Mouse (Mus musculus) cortical plate, adult 2 months (tissue): Measurements from ENCODE around the gene Polr2b. TPM values are rescaled to one million over a fixed set of nuclear protein-coding genes. Genes with fewer than 3 reads are reported as not detected.

ENCODE experiments used
- H3K27ac ChIP-seq: fragments of 200-500 bp; 2 replicates; pipeline ENCODE4 v1.5.1; 2012; ENCODE audit warnings: low read length, control low read depth, inconsistent platforms; ENCODE audit not compliant: insufficient read depth
- H3K4me1 ChIP-seq: fragments of 200-500 bp; 2 replicates; pipeline ENCODE4 v1.6.1; 2011; ENCODE audit warnings: low read length; ENCODE audit not compliant: control insufficient read depth, insufficient read depth
- H3K4me3 ChIP-seq: fragments of 200-500 bp; 2 replicates; pipeline ENCODE4 v1.5.1; 2011; ENCODE audit warnings: mild to moderate bottlenecking, low read length, control low read depth; ENCODE audit not compliant: insufficient read depth
- CTCF ChIP-seq: fragments of 200-500 bp; IDR thresholded peaks from 2 replicates; pipeline ENCODE4 v1.5.1; 2011; ENCODE audit warnings: mild to moderate bottlenecking, control low read depth, low read length; ENCODE audit not compliant: insufficient read depth; ENCODE audit errors: extremely low read depth
- POLR2A ChIP-seq: fragments of 200-500 bp; IDR thresholded peaks from 2 replicates; pipeline ENCODE4 v1.6.1; 2011; ENCODE audit warnings: mild to moderate bottlenecking, low read length, control low read depth; ENCODE audit not compliant: insufficient read depth; ENCODE audit errors: extremely low read depth
- polyA plus RNA-seq: library from polyadenylated mRNA; depleted of rRNA; stranded (reverse); fragments of >200 nt; gene quantifications from 2 replicates; pipeline ENCODE4 v1.2.3, GENCODE M21; 2012

The Polr2b gene
- polyA plus RNA-seq, 1 experiment, result 35.4 TPM

- TF ChIP-seq POLR2A, result no peak
- no peak for TF ChIP-seq CTCF
Observed at GRCm38 (mm10) chr5:77372242-77372641, 62.3 kb downstream of the Polr2b start.

GRCm38 (mm10) chr5:77372778-77373177 is 62.8 kb downstream of the Polr2b start:
- Histone ChIP-seq H3K27ac (no peak overlapping the region), H3K4me1 (peaks cover 2% of the 10 kb centered on the region; the same call in 1 of the 2 replicates), H3K4me3 (no peak overlapping the region)
- TF ChIP-seq CTCF (no peak), POLR2A (no peak)

More at GRCm38 (mm10) chr5:77372242-77372641, 62.3 kb downstream of the Polr2b start:
- Histone ChIP-seq H3K27ac (no peak overlapping the region), H3K4me3 (no peak overlapping the region), H3K4me1 (peaks cover 2% of the 10 kb centered on the region; the same call in 1 of the 2 replicates)

- peaks cover 2% of the 10 kb centered on the region; the same call in 1 of the 2 replicates for H3K4me1 ChIP-seq
- TF ChIP-seq POLR2A (no peak), CTCF (no peak)
- H3K27ac ChIP-seq, result no peak overlapping the region
- H3K4me3 ChIP-seq, result no peak overlapping the region
Observed at GRCm38 (mm10) chr5:77374945-77375344, 65.0 kb downstream of the Polr2b start.

GRCm38 (mm10) chr5:77375546-77375945 is 65.6 kb downstream of the Polr2b start:
- H3K4me1 ChIP-seq, result peaks cover 2% of the 10 kb centered on the region; the same call in 1 of the 2 replicates
- no peak overlapping the region for H3K27ac ChIP-seq
- TF ChIP-seq POLR2A (no peak), CTCF (no peak)
- no peak overlapping the region for H3K4me3 ChIP-seq

- TF ChIP-seq CTCF, result no peak
- TF ChIP-seq POLR2A, result no peak
- H3K4me1 ChIP-seq, result peaks cover 2% of the 10 kb centered on the region; the same call in 1 of the 2 replicates
Observed at GRCm38 (mm10) chr5:77378027-77378426, 68.1 kb downstream of the Polr2b start.

GRCm38 (mm10) chr5:77379434-77380135 is 69.6 kb downstream of the Polr2b start:
- TF ChIP-seq CTCF (no peak), POLR2A (no peak)
- H3K4me1 ChIP-seq, result peaks cover 2% of the 10 kb centered on the region; the same call in 1 of the 2 replicates

More at GRCm38 (mm10) chr5:77378027-77378426, 68.1 kb downstream of the Polr2b start:
- H3K4me3 ChIP-seq, result no peak overlapping the region
- H3K27ac ChIP-seq, result no peak overlapping the region

GRCm38 (mm10) chr5:77380321-77380901 is 70.5 kb downstream of the Polr2b start:
- Histone ChIP-seq H3K27ac (no peak overlapping the region), H3K4me1 (no peaks in the 10 kb centered on the region), H3K4me3 (no peak overlapping the region)
- TF ChIP-seq CTCF, result no peak
- no peak for TF ChIP-seq POLR2A

More at GRCm38 (mm10) chr5:77379434-77380135, 69.6 kb downstream of the Polr2b start:
- Histone ChIP-seq H3K27ac (no peak overlapping the region), H3K4me3 (no peak overlapping the region)

- Histone ChIP-seq H3K4me3 (no peak overlapping the region), H3K4me1 (no peaks in the 10 kb centered on the region), H3K27ac (no peak overlapping the region)
- TF ChIP-seq CTCF, result no peak
Observed at GRCm38 (mm10) chr5:77381283-77381682, 71.3 kb downstream of the Polr2b start.

GRCm38 (mm10) chr5:77381686-77382085 is 71.7 kb downstream of the Polr2b start:
- H3K4me3 ChIP-seq, result no peak overlapping the region
- no peak overlapping the region for H3K27ac ChIP-seq

More at GRCm38 (mm10) chr5:77381686-77382085, 71.7 kb downstream of the Polr2b start:
- TF ChIP-seq POLR2A (no peak), CTCF (no peak)
- H3K4me1 ChIP-seq, result no peaks in the 10 kb centered on the region
